Mouse (Mus musculus) cortical plate, adult 2 months (tissue): ENCODE results near the gene Mchr1.

Experiments
- CTCF ChIP-seq: fragments of 200-500 bp; IDR thresholded peaks from 2 replicates; pipeline ENCODE4 v1.5.1; 2011; ENCODE audit warnings: mild to moderate bottlenecking, control low read depth, low read length; ENCODE audit not compliant: insufficient read depth; ENCODE audit errors: extremely low read depth
- POLR2A ChIP-seq: fragments of 200-500 bp; IDR thresholded peaks from 2 replicates; pipeline ENCODE4 v1.6.1; 2011; ENCODE audit warnings: mild to moderate bottlenecking, low read length, control low read depth; ENCODE audit not compliant: insufficient read depth; ENCODE audit errors: extremely low read depth

DNA sequence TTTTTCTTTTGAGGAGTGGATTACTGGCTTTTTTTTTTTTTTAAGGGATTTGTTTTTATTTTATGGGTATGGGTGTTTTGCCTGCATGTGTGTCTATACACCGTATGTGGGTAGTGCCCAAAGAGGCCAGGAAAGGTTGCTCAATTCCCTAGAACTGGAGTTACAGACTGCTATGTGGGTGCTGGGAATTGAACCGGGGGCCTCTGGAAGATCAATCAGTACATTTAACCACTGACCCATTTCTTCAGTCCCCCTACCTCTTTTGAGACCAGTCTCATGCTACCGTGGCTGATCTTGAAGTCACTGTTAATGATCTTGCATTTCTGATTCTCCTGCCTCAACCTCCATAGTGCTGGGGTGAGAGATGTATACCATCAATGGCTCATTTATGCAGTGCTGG is 8.0 kb upstream of the Mchr1 start:
- TF ChIP-seq CTCF (no peak), POLR2A (no peak)
